Comparison of ENCODE assay signal across 8 mouse cellular contexts in the genomic region with DNA sequence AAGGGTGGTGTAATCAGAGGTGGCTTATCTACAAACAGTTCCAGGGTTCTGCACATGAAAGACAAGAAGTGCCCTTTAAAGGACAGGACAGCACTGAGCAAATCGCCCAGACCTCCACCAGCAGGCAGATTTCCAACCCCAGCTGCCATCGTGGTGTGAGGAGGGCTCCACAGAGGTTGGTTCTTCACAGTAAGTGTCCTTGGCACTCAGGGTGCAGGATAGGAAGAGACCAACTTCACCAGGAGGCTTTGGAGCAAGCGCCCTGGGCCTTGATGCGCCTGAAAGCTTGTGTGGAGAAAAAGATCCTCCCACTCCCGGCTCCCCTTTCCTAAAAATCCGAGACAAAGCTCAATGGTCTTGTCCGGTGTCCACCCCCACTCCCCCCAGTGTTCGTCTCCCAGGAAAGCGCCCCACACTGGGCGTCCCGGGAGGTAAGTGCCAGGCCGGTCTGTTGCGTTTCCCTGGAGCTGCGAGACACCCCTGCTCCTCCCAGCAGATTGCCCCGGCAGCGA. TPM values are rescaled to one million over a fixed set of nuclear protein-coding genes. Genes with fewer than 3 reads are reported as not detected.
A peak's percentile ranks its signal among the peaks of the same experiment; 100 is the strongest.
DNase-seq lines count a peak whose midpoint lies in the region; ATAC-seq lines count a peak whose summit lies in the region.

No protein-coding gene starts in this region.

- peak; percentile 68 for ATAC-seq in intestine, embryonic 16.5 days
- no peak for ATAC-seq in monocyte, adult 5-6 weeks (replicated peaks; ENCODE audit: insufficient number of reproducible peaks, low FRiP score, low TSS enrichment, poor library complexity, severe bottlenecking)

- H3K27ac ChIP-seq in intestine, embryonic 16.5 days (ENCODE audit: low read length), result peak overlapping the region; percentile 96

- H3K4me3 ChIP-seq in intestine, embryonic 16.5 days (ENCODE audit: low read length), result peak overlapping the region; percentile 63

- intact Hi-C loops in left cerebral cortex, postnatal 14 days (cut with DNase I), result no loop called here

- peaks cover 11% of the 10 kb centered on the region for H3K4me1 ChIP-seq in intestine, embryonic 16.5 days (ENCODE audit: control insufficient read depth, insufficient read depth, low read length)

- H3K4me2 ChIP-seq in intestine, embryonic 16.5 days (ENCODE audit: low read depth, low read length), result peak overlapping the region; percentile 85

- peak; percentile 2 for DNase-seq in 3134 (ENCODE audit: extremely low read depth, insufficient read length, low spot score)
- peak; percentile 3 for DNase-seq in Muller cell, postnatal 12 days (ENCODE audit: inconsistent ontology term)
- DNase-seq in heart, adult 11 months, result peak; percentile 95
- peak; percentile 60 to 78 for DNase-seq in lung, postnatal 4 days
- DNase-seq in cerebellum, adult 9-10 months, result no peak
- DNase-seq in left cerebral cortex, postnatal 14 days (ENCODE audit: low spot score in 2 of 2), result no peak

- 2% methylated on average over 16 of the region's 16 CpGs for WGBS in intestine, embryonic 16.5 days

- no peaks in the 10 kb centered on the region for H3K27me3 ChIP-seq in intestine, embryonic 16.5 days (replicated peaks; ENCODE audit: control insufficient read depth, insufficient read depth, low read length)

- no peaks in the 10 kb centered on the region for H3K9me3 ChIP-seq in intestine, embryonic 16.5 days (ENCODE audit: control insufficient read depth, low read length)

- H3K9ac ChIP-seq in intestine, embryonic 16.5 days (ENCODE audit: low read depth, low read length), result peak overlapping the region; percentile 80

- H3K36me3 ChIP-seq in intestine, embryonic 16.5 days (ENCODE audit: control insufficient read depth, insufficient read depth, low read length), result 0 out of 2 replicates have a peak, but pooled peaks cover 4% of the 10 kb centered on the region

RNA-seq across cellular contexts. Expression of gene Ednra, which starts 0.7 kb away (rescaled TPM):
- polyA plus RNA-seq in intestine, embryonic 16.5 days (2015; fragmentation: Nextera tagmentation; extraction: Ambion mirVana), result 14.5 and 16.1 TPM in 2 replicates
- not detected in 3 replicates for total RNA-seq in monocyte, adult 5-6 weeks (2017)
- total RNA-seq in left cerebral cortex, postnatal 14 days (2021), result 1 to 10 TPM; 5.1 to 5.3 TPM

Comparison
In these comparisons a context has a peak if more than half of its experiments do, and no peak if none do; other contexts are left out.
1. DNase-seq: peak in 3134 (single experiment), Muller cell, postnatal 12 days (single experiment), heart, adult 11 months (single experiment) and lung, postnatal 4 days (2 of 2); none in cerebellum, adult 9-10 months (single experiment) and left cerebral cortex, postnatal 14 days (0 of 2).